ENCODE assay signal across 30 mouse cellular contexts in the genomic region with DNA sequence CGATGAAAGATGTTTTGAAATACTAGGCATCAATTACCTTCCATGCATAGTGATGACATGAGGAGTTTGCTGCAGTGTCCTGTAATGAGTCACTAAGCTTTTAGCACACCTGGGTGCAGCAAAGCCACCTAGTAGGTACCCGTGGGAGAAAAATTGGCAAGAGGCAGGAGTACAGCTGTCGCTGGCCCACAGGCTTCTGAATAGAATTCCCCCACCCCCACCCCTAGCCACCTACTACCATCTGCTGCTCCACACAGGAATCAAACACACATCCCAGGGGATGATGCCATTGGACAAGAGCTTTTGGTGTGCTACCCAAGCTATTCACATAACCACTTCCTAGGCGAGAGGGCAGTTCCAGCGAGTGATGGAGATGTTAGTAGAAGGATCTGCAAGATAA. TPM values are rescaled to one million over a fixed set of nuclear protein-coding genes. Genes with fewer than 3 reads are reported as not detected.
DNase-seq lines count a peak whose midpoint lies in the region; ATAC-seq and TF ChIP-seq lines count a peak whose summit lies in the region.
"Had no signal": no experiment of that assay in that cellular context is flagged by ENCODE, and none has a peak within 500 bp of the region (broad histone marks: within the 10 kb centered on the region; RNA-seq: fewer than 3 reads in every experiment).

No protein-coding gene starts in this region.

- DNase-seq in forebrain, embryonic 14.5 days (ENCODE audit: low spot score), result peak; percentile 15
- DNase-seq in layer of hippocampus, adult 2 months (ENCODE audit: low spot score in 2 of 2), result peak; percentile 20 to 35
- no peak for DNase-seq in layer of hippocampus, adult 9-10 months (ENCODE audit: low spot score)
- DNase-seq in right cerebral cortex, adult 18-20 months, result peak; percentile 56
- DNase-seq in right cerebral cortex, postnatal 4 days, result no peak
- peak; percentile 27 to 48 for DNase-seq in right cerebral cortex, postnatal 36 days (ENCODE audit: low spot score in 2 of 2)
- no peak for DNase-seq in urinary bladder, postnatal 14 days (ENCODE audit: low spot score)
- DNase-seq: adrenal gland, postnatal 36 days; B cell, adult 2 months; cerebellum, adult 18-20 months; gastrocnemius, postnatal 10 days; heart, adult 11 months; kidney, adult 11 months; kidney, postnatal 36 days; liver, embryonic 13.5 days; lung, adult 2 months; lung, postnatal 14 days had no signal

- no peaks in the 10 kb centered on the region for H3K9me3 ChIP-seq in forebrain, embryonic 14.5 days (replicated peaks; ENCODE audit: control insufficient read depth, low read length)
- no peaks in the 10 kb centered on the region for H3K9me3 ChIP-seq in forebrain, embryonic 12.5 days
- H3K9me3 ChIP-seq: forebrain, embryonic 10.5 days; kidney, embryonic 15.5 days; liver, embryonic 13.5 days had no signal

- no peak overlapping the region for H3K4me3 ChIP-seq in forebrain, embryonic 14.5 days (ENCODE audit: low read depth, low read length)
- no peak overlapping the region for H3K4me3 ChIP-seq in forebrain, embryonic 12.5 days (replicated peaks)
- no peak overlapping the region for H3K4me3 ChIP-seq in layer of hippocampus, adult 2 months
- H3K4me3 ChIP-seq: forebrain, embryonic 10.5 days; kidney, embryonic 15.5 days; liver, embryonic 13.5 days had no signal

- no peak overlapping the region for H3K9ac ChIP-seq in forebrain, embryonic 14.5 days (ENCODE audit: low read length)
- no peak overlapping the region for H3K9ac ChIP-seq in forebrain, embryonic 12.5 days
- H3K9ac ChIP-seq: kidney, embryonic 15.5 days; liver, embryonic 13.5 days had no signal

- no peak overlapping the region for H3K4me2 ChIP-seq in forebrain, embryonic 14.5 days (ENCODE audit: low read length)
- H3K4me2 ChIP-seq in forebrain, embryonic 12.5 days, result no peak overlapping the region
- H3K4me2 ChIP-seq: heart, embryonic 11.5 days; kidney, embryonic 15.5 days; liver, embryonic 13.5 days; midbrain, embryonic 11.5 days had no signal

- H3K27ac ChIP-seq in forebrain, embryonic 14.5 days (ENCODE audit: low read depth, low read length), result no peak overlapping the region
- no peak overlapping the region for H3K27ac ChIP-seq in forebrain, embryonic 12.5 days
- peak overlapping the region; percentile 64; the same call in 1 of the 2 replicates for H3K27ac ChIP-seq in layer of hippocampus, adult 2 months
- H3K27ac ChIP-seq: forebrain, embryonic 10.5 days; kidney, embryonic 15.5 days; liver, embryonic 13.5 days; stomach, postnatal 0 days had no signal

- no peaks in the 10 kb centered on the region for H3K4me1 ChIP-seq in forebrain, embryonic 14.5 days (ENCODE audit: control insufficient read depth, insufficient read depth, low read length)
- H3K4me1 ChIP-seq in forebrain, embryonic 12.5 days, result no peaks in the 10 kb centered on the region
- H3K4me1 ChIP-seq: forebrain, embryonic 10.5 days; kidney, embryonic 15.5 days; liver, embryonic 13.5 days had no signal

- no peaks in the 10 kb centered on the region for H3K27me3 ChIP-seq in forebrain, embryonic 14.5 days (replicated peaks; ENCODE audit: control insufficient read depth, insufficient read depth, low read length)
- H3K27me3 ChIP-seq in forebrain, embryonic 12.5 days, result no peaks in the 10 kb centered on the region
- H3K27me3 ChIP-seq: CH12.LX; kidney, embryonic 15.5 days; liver, embryonic 13.5 days; Patski had no signal

- WGBS in forebrain, embryonic 14.5 days, result 74% methylated on average over 5 of the region's 5 CpGs
- 85% methylated on average over 5 of the region's 5 CpGs for WGBS in forebrain, embryonic 12.5 days

- no peaks in the 10 kb centered on the region for H3K36me3 ChIP-seq in forebrain, embryonic 14.5 days (ENCODE audit: control insufficient read depth, insufficient read depth, low read length)
- H3K36me3 ChIP-seq in forebrain, embryonic 12.5 days (replicated peaks), result no peaks in the 10 kb centered on the region
- H3K36me3 ChIP-seq: forebrain, embryonic 10.5 days; G1E; kidney, embryonic 15.5 days; liver, embryonic 13.5 days had no signal

- ATAC-seq in forebrain, embryonic 14.5 days, result peak; percentile 37; the same call in 1 of the 2 replicates
- no peak; the same call in 1 of the 2 replicates for ATAC-seq in forebrain, embryonic 12.5 days (ENCODE audit: low FRiP score)
- ATAC-seq: Patski had no signal

- no peak for TF ChIP-seq CTCF in layer of hippocampus, adult 2 months (conservative IDR thresholded peaks at IDR 0.05)

RNA-seq across cellular contexts. Expression of gene Lrrtm1, which starts 36.3 kb away (rescaled TPM):
- 29.6 and 40.2 TPM in 2 replicates for polyA plus RNA-seq in forebrain, embryonic 14.5 days (2014; fragmentation: Nextera tagmentation; extraction: Ambion mirVana)
- 16.4 and 16.8 TPM in 2 replicates for polyA plus RNA-seq in forebrain, embryonic 12.5 days (2016; fragmentation: Nextera tagmentation; extraction: Ambion mirVana)
- 100 to 1,000 TPM; 105 to 117 TPM for total RNA-seq in layer of hippocampus, adult 2 months (2021)
- total RNA-seq: CH12.LX; G1E; hematopoietic stem cell, adult 5-6 weeks; megakaryocyte progenitor cell, adult 5-6 weeks; monocyte, adult 5-6 weeks; neutrophil, adult 5-6 weeks had no signal
- polyA plus RNA-seq: G1E had no signal

Comparison
In these comparisons a context has a peak if more than half of its experiments do, and no peak if none do; other contexts are left out.
1. DNase-seq: peak in forebrain, embryonic 14.5 days (single experiment), layer of hippocampus, adult 2 months (2 of 2), right cerebral cortex, adult 18-20 months (single experiment) and right cerebral cortex, postnatal 36 days (2 of 2); none in layer of hippocampus, adult 9-10 months (single experiment), right cerebral cortex, postnatal 4 days (single experiment) and urinary bladder, postnatal 14 days (single experiment).